In genomic region chr2:90846955-90847680, GRCm38 (mm10) we compare ENCODE assay signal across 8 mouse cellular contexts. TPM values are rescaled to one million over a fixed set of nuclear protein-coding genes. Genes with fewer than 3 reads are reported as not detected.
DNase-seq lines count a peak whose midpoint lies in the region; ATAC-seq and TF ChIP-seq lines count a peak whose summit lies in the region.

Gene Mtch2 (plus strand): TSS chr2:90847155.

- peak; percentile 94 for TF ChIP-seq POLR2A in kidney, adult 2 months (IDR thresholded peaks at IDR 0.05; ENCODE audit: low read depth, low read length)
- peak; percentile 91 for TF ChIP-seq POLR2A in spleen, adult 2 months (IDR thresholded peaks at IDR 0.05; ENCODE audit: low read depth, low read length)

- H3K4me2 ChIP-seq in embryonic facial prominence, embryonic 13.5 days = peak within 1 kb of the TSS; percentile 63
- peak within 1 kb of the TSS; percentile 68 for H3K4me2 ChIP-seq in limb, embryonic 12.5 days
- H3K4me2 ChIP-seq in midbrain, embryonic 15.5 days = peak within 1 kb of the TSS; percentile 66

- H3K9me3 ChIP-seq in embryonic facial prominence, embryonic 13.5 days = no peaks in the 10 kb centered on the region
- H3K9me3 ChIP-seq in limb, embryonic 12.5 days = no peaks in the 10 kb centered on the region
- no peaks in the 10 kb centered on the region for H3K9me3 ChIP-seq in midbrain, embryonic 15.5 days

- no peak for TF ChIP-seq CTCF in kidney, adult 2 months (conservative IDR thresholded peaks at IDR 0.05; ENCODE audit: insufficient read depth, insufficient read length, low read depth, low read length)
- no peak for TF ChIP-seq CTCF in spleen, adult 2 months (IDR thresholded peaks at IDR 0.05; ENCODE audit: extremely low read depth, insufficient read depth, insufficient read length, insufficient replicate concordance)

- peak; percentile 98 for DNase-seq in 3134 (ENCODE audit: extremely low read depth, insufficient read length, low spot score)
- peak; percentile 99 to 100 for DNase-seq in adrenal gland, postnatal 36 days
- DNase-seq in heart, adult 18-20 months = peak; percentile 99
- DNase-seq in kidney, adult 2 months = peak; percentile 99
- peak; percentile 89 to 98 for DNase-seq in spleen, adult 2 months (ENCODE audit: low read depth in 1 of 2, low spot score in 2 of 2)

- H3K27me3 ChIP-seq in embryonic facial prominence, embryonic 13.5 days = no peaks in the 10 kb centered on the region
- H3K27me3 ChIP-seq in kidney, adult 2 months (replicated peaks; ENCODE audit: control insufficient read depth, insufficient read depth, low read length) = no peaks in the 10 kb centered on the region
- no peaks in the 10 kb centered on the region for H3K27me3 ChIP-seq in limb, embryonic 12.5 days
- 0 out of 2 replicates have a peak, but pooled peaks cover 2% of the 10 kb centered on the region for H3K27me3 ChIP-seq in midbrain, embryonic 15.5 days (replicated peaks)
- no peaks in the 10 kb centered on the region for H3K27me3 ChIP-seq in spleen, adult 2 months (ENCODE audit: control insufficient read depth, insufficient read depth, low read length)

- H3K36me3 ChIP-seq in embryonic facial prominence, embryonic 13.5 days = peaks cover 26% of the 10 kb centered on the region
- H3K36me3 ChIP-seq in kidney, adult 2 months (ENCODE audit: control insufficient read depth, insufficient read depth, low read length) = no peaks in the 10 kb centered on the region
- peaks cover 25% of the 10 kb centered on the region for H3K36me3 ChIP-seq in limb, embryonic 12.5 days
- peaks cover 16% of the 10 kb centered on the region for H3K36me3 ChIP-seq in midbrain, embryonic 15.5 days (replicated peaks)
- peaks cover 4% of the 10 kb centered on the region; the same call in 1 of the 2 replicates for H3K36me3 ChIP-seq in spleen, adult 2 months (ENCODE audit: control insufficient read depth, insufficient read depth, low read length)

- WGBS in embryonic facial prominence, embryonic 13.5 days = under 1% methylated on average over 67 of the region's 67 CpGs
- under 1% methylated on average over 67 of the region's 67 CpGs for WGBS in kidney, adult 2 months
- WGBS in limb, embryonic 12.5 days = under 1% methylated on average over 67 of the region's 67 CpGs
- WGBS in midbrain, embryonic 15.5 days = under 1% methylated on average over 67 of the region's 67 CpGs
- WGBS in spleen, adult 2 months = under 1% methylated on average over 66 of the region's 67 CpGs

- peak within 1 kb of the TSS; percentile 90 for H3K9ac ChIP-seq in embryonic facial prominence, embryonic 13.5 days
- H3K9ac ChIP-seq in limb, embryonic 12.5 days (replicated peaks) = peak within 1 kb of the TSS; percentile 77
- peak within 1 kb of the TSS; percentile 93 for H3K9ac ChIP-seq in midbrain, embryonic 15.5 days

- peaks cover 12% of the 10 kb centered on the region; the same call in 1 of the 2 replicates for H3K4me1 ChIP-seq in embryonic facial prominence, embryonic 13.5 days
- peaks cover 9% of the 10 kb centered on the region for H3K4me1 ChIP-seq in kidney, adult 2 months (ENCODE audit: control insufficient read depth, insufficient read depth, low read length)
- H3K4me1 ChIP-seq in limb, embryonic 12.5 days (replicated peaks) = peaks cover 8% of the 10 kb centered on the region; the same call in 1 of the 2 replicates
- H3K4me1 ChIP-seq in midbrain, embryonic 15.5 days = peaks cover 34% of the 10 kb centered on the region
- H3K4me1 ChIP-seq in spleen, adult 2 months (ENCODE audit: control insufficient read depth, insufficient read depth, insufficient read length) = peaks cover 3% of the 10 kb centered on the region; the same call in 1 of the 2 replicates

- H3K4me3 ChIP-seq in embryonic facial prominence, embryonic 13.5 days = peak within 1 kb of the TSS; percentile 87
- peak within 1 kb of the TSS; percentile 95 for H3K4me3 ChIP-seq in kidney, adult 2 months (ENCODE audit: insufficient read depth, low read depth, low read length)
- H3K4me3 ChIP-seq in limb, embryonic 12.5 days (replicated peaks) = peak within 1 kb of the TSS; percentile 71
- peak within 1 kb of the TSS; percentile 89 for H3K4me3 ChIP-seq in midbrain, embryonic 15.5 days
- peak within 1 kb of the TSS; percentile 99 for H3K4me3 ChIP-seq in spleen, adult 2 months (ENCODE audit: extremely low read depth, insufficient read depth, insufficient read length)

- peak; percentile 95 for ATAC-seq in embryonic facial prominence, embryonic 13.5 days (ENCODE audit: insufficient number of reproducible peaks, insufficient read depth, low FRiP score, low TSS enrichment, low read depth)
- ATAC-seq in limb, embryonic 12.5 days (ENCODE audit: insufficient number of reproducible peaks, insufficient read depth, low FRiP score, low TSS enrichment, low read depth) = peak; percentile 93
- ATAC-seq in midbrain, embryonic 15.5 days (replicated peaks) = peak; percentile 96

- peak within 1 kb of the TSS; percentile 85 for H3K27ac ChIP-seq in embryonic facial prominence, embryonic 13.5 days
- H3K27ac ChIP-seq in kidney, adult 2 months (ENCODE audit: insufficient read depth, low read depth, low read length) = peak within 1 kb of the TSS; percentile 98
- H3K27ac ChIP-seq in limb, embryonic 12.5 days = peak within 1 kb of the TSS; percentile 83
- H3K27ac ChIP-seq in midbrain, embryonic 15.5 days = peak within 1 kb of the TSS; percentile 92
- peak within 1 kb of the TSS; percentile 84 for H3K27ac ChIP-seq in spleen, adult 2 months (ENCODE audit: insufficient read depth, low read length)

RNA-seq across cellular contexts. Expression of gene Mtch2, which starts in this region (rescaled TPM):
- 100 to 1,000 TPM; 242 to 275 TPM for total RNA-seq in adrenal gland, postnatal 36 days (2021)
- polyA plus RNA-seq in embryonic facial prominence, embryonic 13.5 days (2015; fragmentation: Nextera tagmentation; extraction: Ambion mirVana) = 192 and 198 TPM in 2 replicates
- total RNA-seq in heart, adult 18-20 months (2021) = 100 to 1,000 TPM; 203 to 215 TPM
- polyA plus RNA-seq in kidney, adult 2 months (2012; rRNA removed) = 109 and 144 TPM in 2 replicates
- polyA plus RNA-seq in limb, embryonic 12.5 days (2016; fragmentation: Nextera tagmentation; extraction: Ambion mirVana) = 184 and 195 TPM in 2 replicates
- 242 and 250 TPM in 2 replicates for polyA plus RNA-seq in midbrain, embryonic 15.5 days (2015; fragmentation: Nextera tagmentation; extraction: Ambion mirVana)
- 18.5 and 21.4 TPM in 2 replicates for polyA plus RNA-seq in spleen, adult 2 months (2012; rRNA removed)

Comparison
In these comparisons a context has a peak if more than half of its experiments do, and no peak if none do; other contexts are left out.
1. Peak in every context shown above with its lines: DNase-seq, ATAC-seq, H3K4me3 ChIP-seq and H3K27ac ChIP-seq.